Mouse (Mus musculus) midbrain, postnatal 0 days (tissue): ENCODE data around the gene Jag1. TPM values are rescaled to one million over a fixed set of nuclear protein-coding genes. Genes with fewer than 3 reads are reported as not detected.

Experiments used
- ATAC-seq: fragments of 200-750 bp; cut with Nextera tagmentation; 2 replicates; pipeline ENCODE4 v1.8.0; 2017; ENCODE audit warnings: moderate number of reproducible peaks, mild to moderate bottlenecking, moderate TSS enrichment, moderate library complexity; ENCODE audit not compliant: low FRiP score
- DNase-seq: peaks from one replicate; pipeline ENCODE4 v3.0.0-alpha.2; 2015; ENCODE audit warnings: low spot score
- H3K27ac ChIP-seq: fragments of 300-500 bp; sonication (generic); 2 replicates; pipeline ENCODE4 v1.5.1; 2014; ENCODE audit warnings: low read depth, mild to moderate bottlenecking, low read length, mixed read lengths
- H3K27me3 ChIP-seq: fragments of 300-500 bp; sonication (generic); 2 replicates; pipeline ENCODE4 v1.6.1; 2014; ENCODE audit warnings: low read length, control low read depth, mixed read lengths; ENCODE audit not compliant: insufficient read depth
- H3K36me3 ChIP-seq: fragments of 300-500 bp; sonication (generic); 2 replicates; pipeline ENCODE4 v1.6.1; 2014; ENCODE audit warnings: low read length, control low read depth, mixed read lengths; ENCODE audit not compliant: insufficient read depth
- H3K4me1 ChIP-seq: fragments of 300-500 bp; sonication (generic); 2 replicates; pipeline ENCODE4 v1.6.1; 2014; ENCODE audit warnings: mild to moderate bottlenecking, control low read depth, antibody characterized with exemption, low read length, mixed read lengths; ENCODE audit not compliant: insufficient read depth
- H3K4me2 ChIP-seq: fragments of 300-500 bp; sonication (generic); 2 replicates; pipeline ENCODE4 v1.6.1; 2014; ENCODE audit warnings: low read depth, mild to moderate bottlenecking, low read length, mixed read lengths; ENCODE audit not compliant: poor library complexity, severe bottlenecking
- H3K4me3 ChIP-seq: fragments of 300-500 bp; sonication (generic); 2 replicates; pipeline ENCODE4 v1.5.1; 2014; ENCODE audit warnings: low read depth, mild to moderate bottlenecking, low read length, moderate library complexity
- H3K9ac ChIP-seq: fragments of 300-500 bp; sonication (generic); replicated peaks from 2 replicates; pipeline ENCODE4 v1.6.1; 2014; ENCODE audit warnings: mild to moderate bottlenecking, low read length, moderate library complexity, mixed read lengths; ENCODE audit not compliant: poor library complexity, severe bottlenecking
- H3K9me3 ChIP-seq: fragments of 300-500 bp; sonication (generic); 2 replicates; pipeline ENCODE4 v1.6.1; 2016; ENCODE audit warnings: low read length, control low read depth
- CTCF ChIP-seq: IDR thresholded peaks from 2 replicates; pipeline ENCODE4 v1.5.1; 2016; ENCODE audit warnings: antibody characterized with exemption, mild to moderate bottlenecking
- WGBS: fragments of 180-500 bp; shearing (Covaris S2); extraction: QIAGEN DNeasy Blood & Tissue Kit; methylation state at CpG from one replicate; pipeline ENCODE4 v1.1.7; 2014; 5-methylcytosine and 5-hydroxymethylcytosine counted together
- polyA plus RNA-seq: library from polyadenylated mRNA; unstranded; fragments of >200 nt; fragmentation: Nextera tagmentation; extraction: Ambion mirVana; gene quantifications from 2 replicates; pipeline ENCODE4 v1.2.1, GENCODE M21; 2015
- total RNA-seq: library from RNA; depleted of rRNA; stranded (reverse); fragments of >200 nt; gene quantifications from 2 replicates; pipeline ENCODE4 v1.2.3, GENCODE M21; 2014

Gene Jag1
- total and polyA plus RNA-seq, 2 experiments from 2014 or later: 4.3 to 8.7 TPM

GRCm38 (mm10) chr2:137107203-137107602 is 9.2 kb downstream of the Jag1 start:
- no peaks in the 10 kb centered on the region for H3K4me1 ChIP-seq
- no peak for DNase-seq
- peaks cover 4% of the 10 kb centered on the region; the same call in 1 of the 2 replicates for H3K27me3 ChIP-seq
- ATAC-seq: no peak
- H3K27ac ChIP-seq: no peak overlapping the region
- no peak for TF ChIP-seq CTCF
- 63% methylated on average over 4 of the region's 4 CpGs for WGBS
- no peak overlapping the region for H3K9ac ChIP-seq
- no peak overlapping the region for H3K4me2 ChIP-seq
- H3K9me3 ChIP-seq: no peaks in the 10 kb centered on the region
- H3K36me3 ChIP-seq: no peaks in the 10 kb centered on the region
- no peak overlapping the region for H3K4me3 ChIP-seq

- Histone ChIP-seq H3K4me3 (no peak overlapping the region), H3K9ac (no peak overlapping the region), H3K4me1 (no peaks in the 10 kb centered on the region), H3K27me3 (no peaks in the 10 kb centered on the region), H3K27ac (no peak overlapping the region), H3K9me3 (no peaks in the 10 kb centered on the region), H3K36me3 (no peaks in the 10 kb centered on the region), H3K4me2 (no peak overlapping the region)
- peak; percentile 69 for ATAC-seq
- DNase-seq: peak; percentile 49
- no peak for TF ChIP-seq CTCF
- WGBS: 37% methylated on average over 5 of the region's 5 CpGs
These were observed 15.4 kb downstream of the Jag1 start for GRCm38 (mm10) chr2:137101074-137101473.

GRCm38 (mm10) chr2:137099211-137099734 is 17.2 kb downstream of the Jag1 start:
- Histone ChIP-seq H3K9me3 (no peaks in the 10 kb centered on the region), H3K4me2 (no peak overlapping the region), H3K36me3 (no peaks in the 10 kb centered on the region), H3K4me1 (no peaks in the 10 kb centered on the region), H3K27ac (no peak overlapping the region), H3K27me3 (no peaks in the 10 kb centered on the region), H3K4me3 (no peak overlapping the region), H3K9ac (no peak overlapping the region)
- TF ChIP-seq CTCF: no peak
- no peak for DNase-seq
- WGBS: 29% methylated on average over 6 of the region's 6 CpGs
- no peak for ATAC-seq

GRCm38 (mm10) chr2:137098269-137099035 is 18.0 kb downstream of the Jag1 start:
- Histone ChIP-seq H3K4me1 (no peaks in the 10 kb centered on the region), H3K9ac (no peak overlapping the region), H3K9me3 (no peaks in the 10 kb centered on the region), H3K27ac (no peak overlapping the region), H3K4me2 (no peak overlapping the region), H3K36me3 (no peaks in the 10 kb centered on the region), H3K4me3 (no peak overlapping the region), H3K27me3 (no peaks in the 10 kb centered on the region)
- no peak for TF ChIP-seq CTCF
- no peak for DNase-seq
- ATAC-seq: no peak
- 44% methylated on average over 11 of the region's 11 CpGs for WGBS

GRCm38 (mm10) chr2:137096981-137097460 is 19.4 kb downstream of the Jag1 start:
- 19% methylated on average over 4 of the region's 5 CpGs for WGBS
- TF ChIP-seq CTCF: no peak
- H3K27ac ChIP-seq: no peak overlapping the region

GRCm38 (mm10) chr2:137094301-137094700 is 22.1 kb downstream of the Jag1 start:
- H3K4me1 ChIP-seq: no peaks in the 10 kb centered on the region
- H3K27me3 ChIP-seq: no peaks in the 10 kb centered on the region
- 56% methylated on average over 8 of the region's 8 CpGs for WGBS
- H3K4me3 ChIP-seq: no peak overlapping the region
- no peak overlapping the region for H3K9ac ChIP-seq
- TF ChIP-seq CTCF: no peak
- no peak for DNase-seq
- no peak for ATAC-seq
- 0 out of 2 replicates have a peak, but pooled peaks cover 2% of the 10 kb centered on the region for H3K36me3 ChIP-seq
- H3K4me2 ChIP-seq: no peak overlapping the region
- H3K27ac ChIP-seq: no peak overlapping the region
- H3K9me3 ChIP-seq: no peaks in the 10 kb centered on the region

More at GRCm38 (mm10) chr2:137096981-137097460, 19.4 kb downstream of the Jag1 start:
- no peaks in the 10 kb centered on the region for H3K27me3 ChIP-seq
- H3K9me3 ChIP-seq: no peaks in the 10 kb centered on the region
- no peaks in the 10 kb centered on the region for H3K4me1 ChIP-seq
- H3K36me3 ChIP-seq: no peaks in the 10 kb centered on the region
- ATAC-seq (no peak), DNase-seq (no peak)
- H3K4me3 ChIP-seq: no peak overlapping the region
- no peak overlapping the region for H3K4me2 ChIP-seq
- H3K9ac ChIP-seq: no peak overlapping the region
